Mouse (Mus musculus): ENCODE measurements around the gene Kcnk5.

Gene Kcnk5

GRCm38 (mm10) chr14:20169251-20169650 is 12.4 kb downstream of the Kcnk5 start:
- DNase-seq (ENCODE audit: extremely low read depth, insufficient read length, low spot score): no peak

DNA sequence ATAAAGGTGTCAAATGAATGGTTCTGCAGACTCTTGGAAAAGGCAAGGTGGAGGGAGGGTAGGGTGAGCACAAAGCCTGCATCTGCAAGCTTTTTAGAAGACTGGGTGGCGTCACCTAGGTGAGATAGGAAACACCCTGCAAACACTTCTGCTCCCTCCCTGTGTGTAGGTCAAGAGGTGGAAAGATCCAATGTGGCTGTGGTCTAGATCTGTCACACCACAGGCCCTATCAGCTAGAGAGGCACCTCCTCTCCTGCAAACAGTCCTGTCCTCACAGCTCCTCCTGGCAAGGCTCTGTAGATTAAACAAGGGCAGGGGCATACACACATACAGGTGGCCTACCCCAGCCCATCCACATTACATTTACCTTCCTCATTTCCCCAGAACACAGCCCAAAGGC is 13.1 kb downstream of the Kcnk5 start:
- no peak for DNase-seq (ENCODE audit: extremely low read depth, insufficient read length, low spot score)

- no peak for DNase-seq (ENCODE audit: extremely low read depth, insufficient read length, low spot score)
Measured at GRCm38 (mm10) chr14:20168054-20168453, 13.6 kb downstream of the Kcnk5 start.

DNA sequence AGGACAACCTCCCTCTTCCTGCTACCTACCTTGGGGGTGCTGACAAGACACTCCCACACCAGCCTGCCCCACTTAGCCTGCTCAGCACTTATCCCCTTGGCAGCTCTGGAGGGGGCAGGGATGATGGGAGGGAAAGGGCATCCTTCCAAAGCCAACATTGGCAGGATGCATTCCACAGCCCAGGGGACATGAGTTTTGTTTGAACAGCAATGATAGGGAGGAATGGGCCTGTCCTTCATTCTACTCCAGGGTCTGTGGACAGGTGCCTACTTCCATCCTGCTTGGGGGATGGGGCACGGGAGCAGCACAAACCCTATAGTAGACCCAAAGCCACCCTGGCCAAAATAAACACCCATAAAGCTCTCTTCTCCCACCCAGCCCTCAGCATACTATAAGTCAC is 16.2 kb downstream of the Kcnk5 start:
- DNase-seq (ENCODE audit: extremely low read depth, insufficient read length, low spot score): peak; percentile 52

GRCm38 (mm10) chr14:20164438-20164837 is 17.2 kb downstream of the Kcnk5 start:
- no peak for DNase-seq (ENCODE audit: extremely low read depth, insufficient read length, low spot score)

GRCm38 (mm10) chr14:20162686-20163085 is 18.9 kb downstream of the Kcnk5 start:
- no peak for DNase-seq (ENCODE audit: extremely low read depth, insufficient read length, low spot score)

GRCm38 (mm10) chr14:20158727-20159681 is 22.6 kb downstream of the Kcnk5 start:
- DNase-seq (ENCODE audit: extremely low read depth, insufficient read length, low spot score): no peak

GRCm38 (mm10) chr14:20157595-20157994 is 24.0 kb downstream of the Kcnk5 start:
- DNase-seq (ENCODE audit: extremely low read depth, insufficient read length, low spot score): no peak

DNA sequence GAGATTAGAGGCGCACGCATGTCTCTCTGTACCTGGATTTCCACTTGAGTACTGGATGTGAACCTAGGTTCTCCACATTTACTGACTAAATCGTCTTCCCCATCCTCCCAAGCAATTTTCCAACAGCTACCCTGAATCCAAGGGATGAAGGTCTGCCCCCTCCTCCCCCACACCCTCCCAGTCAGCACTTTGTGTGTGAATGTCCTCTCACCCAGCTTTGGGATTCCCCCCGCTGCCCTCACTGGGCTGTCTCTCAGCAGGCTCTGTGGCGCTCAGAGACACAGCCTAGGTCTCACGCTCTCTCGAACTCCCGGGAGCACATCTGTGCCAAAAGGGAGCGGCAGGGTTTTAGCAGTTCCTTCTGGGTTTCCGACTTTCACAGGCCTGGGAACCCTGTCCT is 25.9 kb downstream of the Kcnk5 start:
- DNase-seq (ENCODE audit: extremely low read depth, insufficient read length, low spot score): no peak

DNA sequence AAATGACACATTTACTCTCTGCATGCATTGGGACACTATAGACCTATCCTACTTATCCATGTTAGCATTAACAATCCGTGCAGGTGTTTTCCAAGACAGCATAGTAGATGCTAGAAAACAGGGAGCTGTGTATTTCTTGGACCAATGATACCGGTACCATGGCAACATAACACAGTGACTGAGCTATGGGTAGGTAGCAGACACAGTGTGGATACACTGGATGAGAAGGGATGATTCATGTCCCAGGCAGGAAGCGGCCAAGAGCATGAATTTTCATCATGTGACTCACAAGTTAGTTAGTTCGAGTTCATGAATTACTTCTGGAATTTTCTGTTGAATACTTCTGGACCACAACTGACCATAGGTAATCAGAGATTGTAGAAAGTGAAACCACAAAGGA is 26.7 kb downstream of the Kcnk5 start:
- peak; percentile 69 for DNase-seq (ENCODE audit: extremely low read depth, insufficient read length, low spot score)

DNA sequence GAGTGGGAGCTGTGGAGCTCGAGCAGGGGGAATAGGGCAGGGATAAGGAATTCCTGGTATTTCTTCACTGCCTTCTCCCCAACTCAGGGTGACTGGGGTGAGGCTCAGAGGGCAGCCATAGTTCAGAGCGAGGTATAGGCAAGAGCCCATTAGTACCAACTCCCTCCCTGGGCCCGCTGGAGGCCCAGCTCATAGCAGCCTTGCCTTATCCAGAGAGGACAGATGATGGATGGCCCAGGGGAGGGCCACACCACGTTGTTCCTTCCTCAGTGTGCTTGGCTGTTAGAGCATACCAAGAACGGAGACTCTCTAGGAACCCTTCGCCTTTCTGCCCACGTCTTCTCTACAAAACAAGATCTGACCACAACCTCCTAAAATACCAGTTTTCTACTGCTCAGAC is 27.4 kb downstream of the Kcnk5 start:
- DNase-seq (ENCODE audit: extremely low read depth, insufficient read length, low spot score): no peak

GRCm38 (mm10) chr14:20149127-20150080 is 32.2 kb downstream of the Kcnk5 start:
- no peak for DNase-seq (ENCODE audit: extremely low read depth, insufficient read length, low spot score)

DNA sequence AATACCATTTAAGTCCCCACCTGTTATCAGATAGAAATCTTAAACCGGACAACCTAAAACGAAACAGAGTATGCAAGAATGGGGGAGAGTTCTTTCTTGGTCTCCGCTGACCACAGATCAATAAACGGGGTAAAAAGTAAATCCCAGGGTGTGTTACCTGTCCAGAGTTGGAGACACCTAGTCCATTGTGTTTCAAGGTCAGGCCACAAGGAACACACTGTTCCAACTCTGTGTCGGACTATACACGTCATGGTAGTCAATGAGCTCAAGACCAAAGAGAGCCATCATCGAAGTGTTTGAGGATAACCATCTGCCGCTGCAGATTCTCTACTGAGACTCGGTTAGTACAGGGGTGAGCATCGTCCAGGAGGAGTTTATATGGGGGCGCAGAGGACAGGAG is 33.1 kb downstream of the Kcnk5 start:
- DNase-seq (ENCODE audit: extremely low read depth, insufficient read length, low spot score): no peak

DNA sequence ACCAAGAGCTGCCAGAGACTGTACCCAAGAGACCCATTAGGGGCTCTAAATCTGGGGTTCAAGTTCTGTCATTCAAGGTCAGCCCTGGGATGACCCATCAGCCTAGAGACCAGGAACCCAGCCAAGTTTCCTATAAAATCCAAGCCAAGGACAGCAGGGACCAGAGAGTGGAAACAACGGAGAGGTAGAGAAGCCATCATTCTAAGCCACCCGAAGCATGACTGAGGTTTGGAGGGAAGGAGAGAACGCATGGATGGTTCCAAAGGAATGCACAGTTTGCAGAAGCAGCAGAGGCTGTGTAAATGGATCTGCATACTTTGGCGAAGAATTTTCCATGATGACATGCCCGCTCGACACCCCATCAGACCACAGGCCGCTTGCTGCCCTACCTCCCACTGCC is 33.8 kb downstream of the Kcnk5 start:
- no peak for DNase-seq (ENCODE audit: extremely low read depth, insufficient read length, low spot score)

DNA sequence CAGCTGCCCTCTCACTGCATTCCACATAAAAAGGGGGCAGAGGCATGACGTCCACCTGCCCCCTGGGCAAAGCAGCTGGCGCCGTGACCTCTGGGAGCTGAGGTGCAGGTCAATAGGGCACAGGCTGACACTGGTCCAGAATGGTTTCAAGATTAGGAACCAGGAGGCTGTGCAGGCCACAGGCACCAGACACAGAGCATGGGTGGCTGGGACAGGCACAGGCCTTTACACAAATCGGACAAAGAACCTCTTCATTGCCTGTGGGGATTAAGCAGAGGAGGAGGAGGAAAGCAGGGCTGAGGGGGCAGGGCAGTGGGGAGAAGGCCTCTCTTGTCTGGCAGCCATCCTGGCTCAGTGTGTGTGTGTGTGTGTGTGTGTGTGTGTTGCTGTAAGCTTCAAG is 37.5 kb downstream of the Kcnk5 start:
- DNase-seq (ENCODE audit: extremely low read depth, insufficient read length, low spot score): no peak

DNA sequence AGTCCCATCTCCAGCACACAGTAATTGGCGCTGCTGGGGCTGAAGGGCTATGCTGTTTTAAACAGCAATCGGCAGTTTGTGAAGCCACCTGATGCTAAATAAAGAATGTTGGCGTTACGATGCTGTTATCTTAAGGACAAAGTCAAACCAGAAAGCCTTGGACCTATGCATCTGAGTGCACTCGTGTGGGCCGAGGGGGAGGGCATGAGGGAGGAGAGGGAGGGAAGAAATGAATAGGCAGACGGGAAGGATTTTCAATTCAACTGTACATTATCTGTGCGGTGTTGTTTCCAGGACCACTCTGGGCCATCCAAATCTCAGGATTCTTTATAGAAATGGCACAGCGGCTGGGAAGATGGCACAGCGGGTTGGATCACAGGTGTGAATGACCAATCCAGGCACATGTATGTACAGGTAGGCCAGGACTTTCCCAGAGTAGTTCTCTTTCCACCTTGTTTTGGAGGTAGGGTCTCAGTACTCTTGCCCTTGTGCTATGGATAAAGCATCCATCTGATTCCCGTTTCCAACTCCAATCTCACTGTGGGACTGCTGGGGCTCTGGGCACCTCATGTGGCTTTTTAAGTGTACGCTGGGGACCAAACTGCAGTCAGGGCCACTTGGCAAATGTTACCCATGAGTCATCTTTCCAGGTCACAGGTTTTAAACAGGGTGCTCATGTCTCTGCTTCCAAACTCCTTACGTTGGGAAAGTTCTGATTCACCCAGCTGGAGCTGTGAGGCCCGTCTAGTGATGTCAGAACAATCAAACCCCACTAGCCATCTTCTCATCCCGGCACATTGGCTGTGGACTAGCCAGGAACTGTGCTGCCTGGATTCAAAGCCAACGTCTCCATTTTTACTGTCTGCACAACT is 42.9 kb downstream of the Kcnk5 start, which contains the start of gene Saysd1:
Gene Saysd1 (minus strand): TSS at position 51 of the 872 bp plus-strand sequence.
- peak; percentile 63 for DNase-seq (ENCODE audit: extremely low read depth, insufficient read length, low spot score)

DNA sequence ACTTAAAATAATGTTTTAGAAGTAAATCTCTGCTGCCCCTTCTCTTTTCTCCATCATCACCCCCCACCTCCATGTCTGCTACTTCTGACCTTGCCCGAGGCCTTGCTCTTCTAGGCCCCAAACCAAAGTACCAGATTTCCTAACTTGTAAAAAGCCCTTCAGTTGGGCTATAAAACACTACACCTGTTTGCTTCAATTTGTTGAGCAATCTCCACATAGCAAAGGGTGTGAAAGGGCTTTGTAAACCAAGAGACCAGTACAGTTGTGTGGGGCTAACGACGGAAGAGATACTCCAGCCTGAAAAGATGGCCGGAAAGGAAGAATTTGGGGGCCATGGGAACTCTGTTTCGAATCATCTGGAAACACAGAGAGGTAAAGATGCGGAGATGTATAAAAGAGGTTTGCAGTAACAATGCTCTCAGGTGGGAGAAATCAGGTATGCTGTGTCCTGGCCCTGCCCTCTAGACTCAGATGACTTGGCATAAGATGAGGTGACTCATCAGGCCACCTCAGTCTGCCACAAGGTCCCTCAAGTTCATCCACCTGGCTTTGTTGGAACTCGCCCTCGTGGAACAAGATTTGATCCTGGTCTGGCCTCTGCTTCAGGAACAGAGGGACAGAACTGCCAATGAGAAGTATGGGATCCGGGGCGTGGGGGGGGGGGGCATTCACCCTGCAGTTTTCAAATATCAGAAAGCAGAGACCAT is 46.5 kb downstream of the Kcnk5 start:
- DNase-seq (ENCODE audit: extremely low read depth, insufficient read length, low spot score): no peak

GRCm38 (mm10) chr14:20128162-20128561 is 53.4 kb downstream of the Kcnk5 start:
- DNase-seq (ENCODE audit: extremely low read depth, insufficient read length, low spot score): no peak

DNA sequence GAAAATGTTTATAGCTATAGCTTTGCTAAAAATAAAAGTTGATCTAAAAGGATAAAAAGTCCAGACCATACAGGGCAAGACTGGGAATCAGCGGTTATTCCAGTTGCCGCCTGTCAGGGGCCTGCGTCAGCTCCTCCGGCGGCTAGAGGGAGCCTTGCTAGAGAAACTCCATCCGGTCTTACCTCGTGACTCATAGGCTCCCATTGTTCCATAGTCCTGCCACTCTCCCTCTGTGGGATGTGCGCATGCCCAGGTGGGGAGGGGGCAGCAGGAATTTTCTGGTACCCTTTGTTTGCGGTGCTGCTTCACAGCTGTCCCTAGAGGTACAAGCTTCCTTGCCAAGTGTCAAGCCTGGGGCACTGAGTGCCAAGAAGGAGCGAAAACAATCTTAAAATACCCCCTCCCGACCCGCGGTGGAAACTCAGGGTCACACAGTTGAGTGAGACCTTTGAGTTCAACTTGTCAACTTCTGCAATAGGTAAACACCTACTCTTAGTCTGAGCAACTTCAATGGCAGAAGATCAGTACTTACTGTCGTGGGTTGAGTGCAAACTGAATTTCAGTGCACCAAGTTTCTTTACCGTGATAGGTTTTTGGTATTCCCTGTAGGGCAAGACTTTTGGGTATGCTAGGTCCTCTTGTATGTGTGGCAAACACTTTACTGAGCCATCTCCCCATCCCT is 54.1 kb downstream of the Kcnk5 start:
- no peak for DNase-seq (ENCODE audit: extremely low read depth, insufficient read length, low spot score)
